Mouse (Mus musculus) embryonic fibroblast, embryonic 13.5 days (primary cell): ENCODE results near the gene St3gal5. TPM values are rescaled to one million over a fixed set of nuclear protein-coding genes. Genes with fewer than 3 reads are reported as not detected.
A peak's percentile ranks its signal among the peaks of the same experiment; 100 is the strongest.

ENCODE experiments used
- H3K27ac ChIP-seq: 2 replicates; pipeline ENCODE4 v1.5.1; 2012; ENCODE audit warnings: low read length, control low read depth, inconsistent platforms; ENCODE audit not compliant: insufficient read depth
- H3K4me1 ChIP-seq: 2 replicates; pipeline ENCODE4 v1.6.1; 2011; ENCODE audit warnings: low read length; ENCODE audit not compliant: control insufficient read depth, insufficient read depth
- H3K4me3 ChIP-seq: 2 replicates; pipeline ENCODE4 v1.5.1; 2011; ENCODE audit warnings: mild to moderate bottlenecking, control low read depth, low read length; ENCODE audit not compliant: insufficient read depth
- CTCF ChIP-seq: IDR thresholded peaks from 2 replicates; pipeline ENCODE4 v1.5.1; 2011; ENCODE audit warnings: mild to moderate bottlenecking, control low read depth, low read length, moderate library complexity, borderline replicate concordance; ENCODE audit not compliant: insufficient read depth
- POLR2A ChIP-seq: IDR thresholded peaks from 2 replicates; pipeline ENCODE4 v1.6.1; 2011; ENCODE audit warnings: low read depth, mild to moderate bottlenecking, control low read depth, low read length, moderate library complexity
- polyA plus RNA-seq: library from polyadenylated mRNA; stranded (reverse); fragments of >200 nt; gene quantifications from 2 replicates; pipeline ENCODE4 v1.2.4, GENCODE M21; 2011; ENCODE audit warnings: low read depth; ENCODE audit not compliant: missing spikeins, insufficient read length

Gene St3gal5
- polyA plus RNA-seq, 1 experiment = 32.3 TPM

DNA sequence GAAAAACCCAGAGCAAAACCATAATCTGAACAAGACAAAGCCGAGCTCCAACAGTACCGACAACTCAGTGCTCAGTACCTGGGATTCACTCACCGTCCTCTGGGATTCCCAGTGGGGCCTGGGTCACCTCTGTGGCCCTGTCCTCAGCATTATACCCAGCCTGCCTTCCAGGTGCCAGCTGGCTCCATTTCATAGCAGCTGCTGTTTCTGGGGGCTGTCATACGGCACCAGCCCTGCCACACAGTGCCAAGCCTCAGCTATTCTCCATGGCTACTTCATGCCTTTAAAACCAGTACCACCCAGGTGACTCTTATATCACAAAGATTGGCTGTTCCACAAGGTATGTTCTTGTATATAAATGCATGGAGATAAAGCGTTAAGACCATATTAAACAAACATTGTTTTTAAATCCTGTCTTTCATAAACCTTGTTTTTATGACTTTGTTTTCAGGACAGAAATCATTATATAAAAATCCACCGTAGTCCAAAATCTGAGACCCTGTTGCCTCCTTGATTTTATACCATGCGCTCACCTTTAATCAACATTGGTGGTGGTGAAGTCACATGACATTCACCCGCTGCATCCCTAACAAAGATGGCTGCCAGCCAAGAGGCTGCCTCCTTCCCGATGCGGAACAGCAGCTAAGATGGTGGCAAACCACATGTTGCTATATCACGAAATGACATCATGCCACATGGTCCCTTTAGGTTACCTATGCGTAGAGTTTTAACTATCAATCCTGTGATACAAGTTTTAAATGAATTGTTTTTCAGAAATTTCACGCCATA, 27.1 kb downstream of the St3gal5 start:
- no peak for TF ChIP-seq CTCF
- no peak for TF ChIP-seq POLR2A
- Histone ChIP-seq H3K4me3 (no peak overlapping the region), H3K27ac (no peak overlapping the region), H3K4me1 (no peaks in the 10 kb centered on the region)

DNA sequence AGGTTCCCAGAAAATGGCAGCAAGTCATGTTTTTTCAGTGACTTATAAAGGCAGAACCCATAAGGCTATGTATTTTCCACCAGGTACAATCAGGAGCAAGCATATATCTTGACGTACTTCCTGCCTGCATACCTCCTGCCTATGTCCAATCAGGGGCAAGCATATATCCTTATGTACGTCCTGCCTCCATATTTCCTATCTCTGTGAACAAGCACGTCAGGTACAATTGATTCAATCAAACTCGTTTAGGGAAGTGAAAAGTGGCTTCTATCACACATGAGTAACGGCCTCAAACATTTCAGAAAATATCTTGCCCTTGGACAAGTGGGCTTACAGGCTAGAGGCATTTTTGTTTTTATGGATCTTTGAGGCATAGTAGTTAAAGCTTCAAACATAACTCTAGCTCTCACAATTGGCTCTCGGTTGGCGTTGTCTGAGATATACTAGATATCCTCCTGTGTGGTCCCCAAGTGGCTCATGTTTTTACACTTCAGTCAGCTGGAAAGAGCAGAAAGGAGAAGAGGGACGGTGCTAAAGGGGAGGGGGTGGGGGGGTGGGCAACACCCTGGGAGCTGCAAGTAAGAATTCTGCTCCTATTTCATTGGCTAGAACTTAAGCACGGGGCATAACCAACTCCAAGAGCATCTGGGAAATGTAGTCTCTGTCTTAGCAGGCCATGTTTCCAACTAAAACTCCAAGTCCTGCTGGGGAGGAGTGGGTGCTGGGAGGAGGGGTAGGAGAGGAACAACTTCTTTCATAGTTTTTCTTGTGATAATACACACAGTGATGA, 28.9 kb downstream of the St3gal5 start:
- H3K4me1 ChIP-seq = no peaks in the 10 kb centered on the region
- H3K27ac ChIP-seq = no peak overlapping the region
- no peak overlapping the region for H3K4me3 ChIP-seq
- no peak for TF ChIP-seq POLR2A
- TF ChIP-seq CTCF = no peak

GRCm38 (mm10) chr6:72130056-72130455, 32.7 kb downstream of the St3gal5 start:
- TF ChIP-seq CTCF = no peak
- no peak for TF ChIP-seq POLR2A

DNA sequence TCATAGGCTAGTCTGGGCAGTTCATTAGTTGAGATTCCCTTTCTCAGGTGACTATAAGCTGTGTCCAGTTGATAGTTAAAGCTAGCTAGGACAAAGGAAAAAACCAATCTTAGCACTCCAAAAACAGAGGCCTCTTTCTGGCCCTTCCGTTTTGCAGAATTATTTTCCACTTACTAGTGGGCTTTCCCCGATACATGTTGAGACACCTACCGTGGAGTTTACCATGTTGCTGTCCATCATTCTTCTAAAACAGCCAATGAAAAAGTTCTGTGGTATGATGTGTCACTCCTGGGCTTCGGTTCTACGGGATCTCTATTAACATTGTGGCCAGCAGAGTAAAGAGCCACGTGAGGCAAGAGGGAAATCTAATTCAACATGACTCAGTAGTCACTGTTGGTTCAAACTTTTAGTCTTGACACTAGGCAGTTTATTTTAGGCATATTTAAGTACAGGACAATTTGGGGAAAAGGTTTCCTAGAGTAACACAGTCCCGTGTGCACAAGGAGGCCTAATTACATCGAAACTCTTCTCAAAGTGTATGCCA, 35.4 kb downstream of the St3gal5 start:
- Histone ChIP-seq H3K4me3 (no peak overlapping the region), H3K4me1 (0 out of 2 replicates have a peak, but pooled peaks cover 4% of the 10 kb centered on the region), H3K27ac (no peak overlapping the region)
- TF ChIP-seq CTCF = no peak
- no peak for TF ChIP-seq POLR2A

More at GRCm38 (mm10) chr6:72130056-72130455, 32.7 kb downstream of the St3gal5 start:
- Histone ChIP-seq H3K4me3 (no peak overlapping the region), H3K4me1 (0 out of 2 replicates have a peak, but pooled peaks cover 4% of the 10 kb centered on the region), H3K27ac (no peak overlapping the region)

DNA sequence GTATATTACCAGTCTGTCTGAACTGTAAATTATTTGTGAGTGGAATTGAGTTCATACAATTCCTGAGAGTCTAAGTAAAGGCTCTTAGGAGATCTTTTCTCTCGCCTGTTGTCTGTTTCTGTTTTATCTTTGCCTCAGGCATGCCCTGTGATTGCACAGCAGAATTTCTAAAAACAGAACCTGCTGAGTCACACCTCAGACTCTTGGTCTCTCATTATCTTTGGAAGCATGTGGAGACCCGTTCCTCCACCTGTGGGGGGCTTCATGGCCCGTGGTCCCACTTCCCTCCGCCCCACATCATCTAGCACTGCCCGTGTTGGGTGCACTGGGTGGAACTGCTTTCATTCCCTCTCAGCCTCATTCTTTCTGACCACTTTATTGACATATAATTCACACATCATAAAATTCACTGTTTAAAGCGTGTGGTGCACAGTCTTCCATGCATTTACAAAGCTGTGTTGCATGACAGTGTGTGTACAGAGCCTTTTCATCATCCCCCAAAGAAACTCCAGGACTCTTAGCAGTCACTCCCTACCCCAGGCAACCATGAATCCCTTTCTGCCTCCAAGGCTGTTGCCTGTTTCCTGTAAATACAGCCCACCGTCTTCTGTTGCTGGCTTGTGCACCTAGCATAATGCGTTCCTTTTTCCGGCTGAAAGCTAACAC, 37.6 kb downstream of the St3gal5 start:
- peak overlapping the region; percentile 55 for H3K27ac ChIP-seq
- TF ChIP-seq CTCF (no peak), POLR2A (no peak)
- 0 out of 2 replicates have a peak, but pooled peaks cover 4% of the 10 kb centered on the region for H3K4me1 ChIP-seq
- H3K4me3 ChIP-seq = no peak overlapping the region

DNA sequence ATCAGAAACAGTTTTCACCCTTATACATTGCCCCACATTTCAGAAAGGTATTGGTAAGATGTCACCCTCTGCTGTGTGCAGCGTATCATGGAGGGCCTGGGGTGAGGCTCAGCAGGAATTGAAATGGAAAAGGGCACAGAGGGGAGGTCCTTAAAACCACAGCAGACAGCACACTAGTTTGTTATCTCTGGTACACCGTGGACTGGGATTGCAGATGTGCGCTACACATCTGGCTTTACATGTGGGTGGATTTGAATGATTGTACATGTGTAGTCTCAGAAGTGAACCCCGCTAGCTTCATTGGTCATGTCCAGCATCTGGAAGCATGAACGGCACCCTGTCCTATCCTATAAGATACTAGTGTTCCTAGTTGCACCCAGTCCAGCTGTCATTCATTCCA, 38.6 kb downstream of the St3gal5 start:
- Histone ChIP-seq H3K4me1 (0 out of 2 replicates have a peak, but pooled peaks cover 4% of the 10 kb centered on the region), H3K4me3 (no peak overlapping the region), H3K27ac (no peak overlapping the region)
- TF ChIP-seq POLR2A = no peak
- no peak for TF ChIP-seq CTCF

GRCm38 (mm10) chr6:72136543-72136942, 39.2 kb downstream of the St3gal5 start:
- no peak overlapping the region for H3K27ac ChIP-seq
- no peak overlapping the region for H3K4me3 ChIP-seq
- H3K4me1 ChIP-seq = 0 out of 2 replicates have a peak, but pooled peaks cover 4% of the 10 kb centered on the region
- no peak for TF ChIP-seq CTCF
- no peak for TF ChIP-seq POLR2A

DNA sequence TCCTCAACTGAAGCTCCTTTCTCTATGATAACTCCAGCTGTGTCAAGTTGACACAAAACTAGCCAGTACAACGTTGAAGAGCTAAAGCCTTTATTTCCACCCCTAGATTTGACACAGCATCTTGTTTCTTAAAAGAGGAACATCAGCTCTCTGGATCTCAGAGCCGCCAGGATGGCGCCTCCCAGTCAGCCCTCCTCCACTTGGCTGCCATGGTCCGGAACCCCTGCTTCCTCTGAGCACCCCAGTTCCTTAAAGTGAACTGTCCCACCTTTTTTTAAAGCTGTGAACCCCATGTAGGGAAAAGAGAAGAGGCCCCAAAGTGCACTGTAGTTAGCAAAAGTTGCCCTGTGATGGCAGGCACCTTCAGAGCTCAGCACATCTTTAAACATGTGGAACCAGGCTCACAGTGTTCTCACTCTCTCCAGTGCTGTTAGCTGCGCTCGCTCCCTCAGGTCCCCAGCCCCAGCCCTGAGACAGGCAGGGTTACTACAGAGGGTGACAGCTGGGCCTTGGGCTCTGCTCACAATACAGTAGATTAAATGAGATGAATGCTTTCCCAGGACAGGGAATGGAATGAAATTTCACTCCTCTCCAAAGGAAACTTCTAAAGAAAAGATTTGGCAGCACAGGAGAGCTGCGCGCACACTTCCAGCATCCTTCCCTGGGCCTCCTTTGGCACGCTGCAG, 42.3 kb downstream of the St3gal5 start:
- 0 out of 2 replicates have a peak, but pooled peaks cover 2% of the 10 kb centered on the region for H3K4me1 ChIP-seq
- H3K4me3 ChIP-seq = no peak overlapping the region
- no peak overlapping the region for H3K27ac ChIP-seq
- TF ChIP-seq POLR2A (no peak), CTCF (no peak)

DNA sequence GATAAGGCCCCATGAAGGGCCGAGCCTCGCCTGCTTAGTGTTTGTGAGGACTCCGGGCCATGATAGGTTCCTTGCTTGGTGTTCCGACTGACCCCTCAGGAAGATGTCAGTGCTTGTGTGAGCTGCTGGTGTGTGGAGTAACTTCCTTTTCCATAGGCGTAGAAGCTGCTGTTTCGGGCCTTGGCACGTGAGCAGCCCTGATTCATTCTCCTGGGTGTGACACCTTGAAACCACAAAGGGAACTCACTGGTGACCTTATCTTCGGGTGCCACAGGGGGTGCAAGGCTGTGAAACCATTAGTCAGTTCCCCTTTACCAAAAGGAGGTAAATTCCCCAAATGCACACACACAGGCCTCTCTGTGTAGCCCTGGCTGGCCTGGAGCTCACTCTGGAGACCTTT, 43.0 kb downstream of the St3gal5 start:
- Histone ChIP-seq H3K4me3 (no peak overlapping the region), H3K4me1 (no peaks in the 10 kb centered on the region), H3K27ac (no peak overlapping the region)
- TF ChIP-seq CTCF = no peak
- no peak for TF ChIP-seq POLR2A
